Mouse (Mus musculus) CH12.LX (cell line): ENCODE measurements around the gene Hap1. TPM values are rescaled to one million over a fixed set of nuclear protein-coding genes. Genes with fewer than 3 reads are reported as not detected.

Experiments used
- DNase-seq: peaks from one replicate; pipeline ENCODE4 v3.0.0-alpha.2; 2013; ENCODE audit errors: extremely low read depth
- H3K27ac ChIP-seq: 2 replicates; pipeline ENCODE4 v1.5.1; 2012; ENCODE audit warnings: low read depth, mild to moderate bottlenecking, control low read depth, moderate library complexity; ENCODE audit not compliant: insufficient read depth
- H3K27me3 ChIP-seq: replicated peaks from 2 replicates; pipeline ENCODE3; 2012; ENCODE audit warnings: inconsistent platforms
- H3K36me3 ChIP-seq, 2 experiments: replicated peaks in 1 of 2; 2 replicates each; pipeline versions ENCODE3 to v1.6.1; 2012; ENCODE audit warnings: inconsistent platforms in 1 of 2, low read length in 1 of 2, mild to moderate bottlenecking in 1 of 2, mixed read lengths in 1 of 2, moderate library complexity in 1 of 2; ENCODE audit not compliant: control insufficient read depth in 1 of 2, insufficient read depth in 1 of 2
- H3K4me1 ChIP-seq, 2 experiments: 2 replicates each; pipeline ENCODE4 v1.6.1; 2012; ENCODE audit warnings: inconsistent platforms in 1 of 2, moderate library complexity in 1 of 2; ENCODE audit not compliant: insufficient read depth in 2 of 2, control insufficient read depth in 1 of 2
- H3K4me2 ChIP-seq: 2 replicates; pipeline ENCODE4 v1.6.1; 2012; ENCODE audit warnings: low read depth, mild to moderate bottlenecking, control low read depth; ENCODE audit not compliant: poor library complexity, insufficient read depth, severe bottlenecking
- H3K4me3 ChIP-seq, 3 experiments: fragments of 150-350 bp in 1 of 3; sonication (generic) in 1 of 3; replicated peaks in 1 of 3; 2 replicates each; pipeline versions ENCODE3 to v1.5.1; 2011 to 2012; ENCODE audit warnings: low read depth in 2 of 3, low read length in 2 of 3, mild to moderate bottlenecking in 2 of 3, moderate library complexity in 2 of 3, control low read depth in 1 of 3, improper control_type of control experiment in 1 of 3, inconsistent platforms in 1 of 3, mixed read lengths in 1 of 3; ENCODE audit not compliant: poor library complexity in 1 of 3
- H3K79me2 ChIP-seq: replicated peaks from 2 replicates; pipeline ENCODE4 v1.6.1; 2012; ENCODE audit warnings: mild to moderate bottlenecking, moderate library complexity; ENCODE audit not compliant: control insufficient read depth, poor library complexity, insufficient read depth, severe bottlenecking; ENCODE audit errors: extremely low read depth
- H3K9ac ChIP-seq: 2 replicates; pipeline ENCODE4 v1.6.1; 2012; ENCODE audit warnings: low read depth, mild to moderate bottlenecking, control low read depth, moderate library complexity; ENCODE audit not compliant: insufficient read depth
- H3K9me3 ChIP-seq: replicated peaks from 2 replicates; pipeline ENCODE3; 2012; ENCODE audit warnings: low read length, inconsistent platforms, mixed read lengths
- BHLHE40 ChIP-seq: IDR thresholded peaks from 2 replicates; pipeline ENCODE4 v1.6.1; 2011; ENCODE audit warnings: mild to moderate bottlenecking, low read depth, low read length, improper control_type of control experiment
- CHD1 ChIP-seq: IDR thresholded peaks from 2 replicates; pipeline ENCODE4 v1.6.1; 2012; ENCODE audit warnings: low read depth, low read length, improper control_type of control experiment, inconsistent platforms
- CHD2 ChIP-seq: IDR thresholded peaks from 2 replicates; pipeline ENCODE4 v1.6.1; 2011; ENCODE audit warnings: low read length, improper control_type of control experiment
- ELF1 ChIP-seq: IDR thresholded peaks from 2 replicates; pipeline ENCODE4 v1.6.1; 2014; ENCODE audit warnings: low read depth, mild to moderate bottlenecking, inconsistent platforms, low read length, improper control_type of control experiment
- ETS1 ChIP-seq: conservative IDR thresholded peaks from 2 replicates; pipeline ENCODE4 v1.6.1; 2012; ENCODE audit warnings: low read depth, mild to moderate bottlenecking, inconsistent platforms, low read length, improper control_type of control experiment, moderate library complexity
- GABPA ChIP-seq: IDR thresholded peaks from 2 replicates; pipeline ENCODE4 v1.6.1; 2012; ENCODE audit warnings: low read depth, low read length, improper control_type of control experiment, inconsistent platforms; ENCODE audit not compliant: insufficient replicate concordance
- JUN ChIP-seq: IDR thresholded peaks from 2 replicates; pipeline ENCODE4 v1.6.1; 2011; ENCODE audit warnings: low read depth, mild to moderate bottlenecking, low read length, improper control_type of control experiment, moderate library complexity; ENCODE audit not compliant: insufficient read depth
- MAX ChIP-seq: IDR thresholded peaks from 2 replicates; pipeline ENCODE4 v1.6.1; 2011; ENCODE audit warnings: low read length, improper control_type of control experiment
- MEF2A ChIP-seq: IDR thresholded peaks from 2 replicates; pipeline ENCODE4 v1.6.1; 2014; ENCODE audit warnings: low read depth, mild to moderate bottlenecking, inconsistent platforms, low read length, improper control_type of control experiment, borderline replicate concordance
- MYC ChIP-seq: IDR thresholded peaks from 2 replicates; pipeline ENCODE4 v1.6.1; 2011; ENCODE audit warnings: low read depth, mild to moderate bottlenecking, improper control_type of control experiment, low read length
- NRF1 ChIP-seq: IDR thresholded peaks from 2 replicates; pipeline ENCODE4 v1.6.1; 2014; ENCODE audit warnings: low read depth, mild to moderate bottlenecking, inconsistent platforms, low read length, improper control_type of control experiment, moderate library complexity
- POLR2A ChIP-seq: IDR thresholded peaks from 2 replicates; pipeline ENCODE4 v1.6.1; 2011; ENCODE audit warnings: low read depth, mild to moderate bottlenecking, improper control_type of control experiment, low read length
- RCOR1 ChIP-seq: conservative IDR thresholded peaks from 2 replicates; pipeline ENCODE4 v1.6.1; 2012; ENCODE audit warnings: low read depth, mild to moderate bottlenecking, inconsistent platforms, low read length, improper control_type of control experiment
- SMC3 ChIP-seq: IDR thresholded peaks from 2 replicates; pipeline ENCODE4 v1.6.1; 2011; ENCODE audit warnings: low read depth, low read length, improper control_type of control experiment
- TCF12 ChIP-seq: IDR thresholded peaks from 2 replicates; pipeline ENCODE4 v1.6.1; 2014; ENCODE audit warnings: low read depth, mild to moderate bottlenecking, inconsistent platforms, low read length, improper control_type of control experiment
- USF2 ChIP-seq: conservative IDR thresholded peaks from 2 replicates; pipeline ENCODE4 v1.6.1; 2011; ENCODE audit warnings: low read depth, low read length, improper control_type of control experiment
- ZC3H11A ChIP-seq: IDR thresholded peaks from 2 replicates; pipeline ENCODE4 v1.6.1; 2012; ENCODE audit warnings: low read depth, mild to moderate bottlenecking, inconsistent platforms, low read length, improper control_type of control experiment
- dilution Hi-C: fragments of 300-500 bp; cut with MboI; formaldehyde crosslinking; loops from 2 replicates; pipeline ENCODE4 v1.14.3; 2020; ENCODE audit warnings: low sequenced_read_pairs; ENCODE audit not compliant: extremely low pct_unique_long_range_greater_than_20kb, extremely low pct_ligation_motif_present
- in situ Hi-C: fragments of 300-500 bp; cut with MboI; formaldehyde crosslinking; loops from 3 replicates; pipeline ENCODE4 v1.14.3; 2019; ENCODE audit warnings: low sequenced_read_pairs, low pct_ligation_motif_present, low pct_unique_long_range_greater_than_20kb, mixed read lengths
- polyA plus RNA-seq: library from polyadenylated mRNA; unstranded; fragments of >175 nt; gene quantifications from 2 replicates; pipeline ENCODE4 v1.2.1, GENCODE M21; 2012; ENCODE audit warnings: low read depth; ENCODE audit not compliant: insufficient read length
- total RNA-seq, 2 experiments: library from RNA; depleted of rRNA; stranded (reverse); fragments of 300-350 nt in 1 of 2; fragments of >200 nt in 1 of 2; gene quantifications; 2 replicates each; pipeline ENCODE4 v1.2.3; 2012 to 2014

The Hap1 gene
- total and polyA plus RNA-seq, 3 experiments, result 0.34 TPM; not detected in 2

DNA sequence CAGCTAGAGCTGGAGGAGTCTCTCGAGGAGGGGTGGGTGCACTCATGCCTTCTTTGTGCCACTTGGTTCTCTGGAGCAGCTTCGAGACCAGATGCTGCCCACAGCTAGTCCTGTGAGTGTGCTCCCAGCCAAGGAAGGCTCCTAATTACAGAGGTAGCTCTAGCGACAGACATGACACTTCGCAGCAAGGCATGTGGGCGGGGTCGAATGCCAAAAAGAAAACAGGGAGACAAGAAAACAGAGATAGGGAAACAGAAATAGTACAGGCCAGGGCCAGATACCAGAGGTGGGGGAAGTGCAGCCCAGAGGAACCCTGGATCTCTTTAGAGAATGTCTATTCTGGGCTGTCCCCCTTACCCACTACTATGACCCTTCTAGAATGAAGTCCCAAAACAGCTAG, 46.3 kb upstream of the Hap1 start:
- H3K36me3 ChIP-seq, result no peaks in the 10 kb centered on the region
- H3K27ac ChIP-seq, result no peak overlapping the region
- H3K4me1 ChIP-seq, result peaks cover 2 to 15% of the 10 kb centered on the region in 2 experiments; a peak in 3 of 4 replicates
- dilution Hi-C loops (no loop called here), in situ Hi-C loops (no loop called here)
- H3K79me2 ChIP-seq, result no peaks in the 10 kb centered on the region
- no peak overlapping the region for H3K4me3 ChIP-seq
- peaks cover 78% of the 10 kb centered on the region for H3K27me3 ChIP-seq
- TF ChIP-seq NRF1, result no peak
- no peak for TF ChIP-seq TCF12
- H3K4me2 ChIP-seq, result no peak overlapping the region
- DNase-seq, result no peak
- no peaks in the 10 kb centered on the region for H3K9me3 ChIP-seq
- no peak overlapping the region for H3K9ac ChIP-seq

DNA sequence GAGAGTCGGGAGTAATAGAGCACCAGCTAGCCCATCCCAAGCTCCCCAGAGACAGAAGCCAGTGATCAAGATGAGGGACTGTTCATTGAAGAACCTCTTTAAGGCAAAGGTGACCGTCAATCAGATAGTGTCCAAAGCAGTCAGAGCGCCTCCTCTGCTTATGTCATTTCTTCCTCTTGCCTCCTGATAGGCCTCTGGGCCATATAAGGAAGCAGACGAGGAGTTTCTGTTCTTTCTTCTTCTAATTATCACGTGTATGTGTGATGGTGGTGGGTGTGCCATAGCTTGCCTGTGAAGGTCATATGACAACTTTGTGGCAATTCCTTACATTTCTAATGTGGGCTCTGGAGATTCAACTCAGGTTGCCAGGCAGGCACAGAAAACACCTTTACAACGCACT, 44.9 kb upstream of the Hap1 start:
- dilution Hi-C loops (no loop called here), in situ Hi-C loops (no loop called here)
- Histone ChIP-seq H3K27ac (no peak overlapping the region), H3K27me3 (peaks cover 80% of the 10 kb centered on the region), H3K36me3 (no peaks in the 10 kb centered on the region), H3K4me3 (no peak overlapping the region), H3K9ac (no peak overlapping the region), H3K4me2 (no peak overlapping the region), H3K9me3 (no peaks in the 10 kb centered on the region), H3K79me2 (no peaks in the 10 kb centered on the region), H3K4me1 (peaks cover 8 to 25% of the 10 kb centered on the region in 2 experiments)
- TF ChIP-seq BHLHE40, result peak; percentile 79
- TF ChIP-seq ELF1, result 0 out of 2 replicates have a peak, but pooled peaks have one; percentile 8
- no peak for TF ChIP-seq POLR2A
- peak; percentile 32 for DNase-seq

DNA sequence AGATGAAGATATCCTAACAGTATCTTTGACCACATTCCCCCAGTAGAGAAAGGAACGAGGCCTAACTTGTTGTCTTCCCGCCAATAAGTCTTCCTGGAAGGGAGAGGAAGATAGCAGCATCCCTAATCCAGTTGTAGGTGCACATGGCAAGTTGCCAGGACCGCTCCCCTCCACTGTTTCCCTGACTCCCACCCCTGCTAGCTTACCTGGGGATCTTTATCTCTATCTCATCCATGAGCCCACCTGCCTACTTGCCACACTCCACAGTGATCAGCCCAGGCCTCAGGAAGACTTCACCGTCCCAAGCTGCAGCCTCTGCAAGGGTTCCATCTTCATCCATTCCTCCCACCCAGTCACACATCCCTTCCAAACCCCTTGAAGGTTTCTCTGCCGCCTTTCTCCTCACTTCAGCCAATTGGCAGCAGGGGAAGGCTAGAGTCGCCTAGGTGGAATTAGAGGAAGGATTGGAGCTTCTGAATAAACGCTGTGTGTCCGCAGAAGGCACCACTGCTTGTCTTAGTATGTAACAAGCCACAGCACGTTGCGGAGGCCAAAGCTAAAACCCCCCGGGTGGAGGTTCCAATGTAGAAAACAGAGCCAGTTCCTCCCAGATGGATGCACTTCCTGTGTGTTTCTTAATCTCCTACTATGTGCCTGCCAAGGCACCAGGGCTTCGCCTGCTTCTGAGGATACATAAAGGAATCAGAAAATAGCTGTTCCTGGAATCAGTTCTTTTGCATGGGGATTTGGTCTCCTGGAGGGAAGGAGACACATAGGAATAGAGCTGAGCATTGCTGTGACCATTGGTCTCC, 44.0 kb upstream of the Hap1 start:
- Histone ChIP-seq H3K9ac (no peak overlapping the region), H3K79me2 (no peaks in the 10 kb centered on the region), H3K4me2 (no peak overlapping the region), H3K27ac (no peak overlapping the region), H3K27me3 (peaks cover 87% of the 10 kb centered on the region), H3K4me1 (peaks cover 13 to 25% of the 10 kb centered on the region in 2 experiments), H3K36me3 (no peaks in the 10 kb centered on the region), H3K9me3 (no peaks in the 10 kb centered on the region), H3K4me3 (no peak overlapping the region)
- TF ChIP-seq ETS1 (no peak), BHLHE40 (no peak), MEF2A (no peak), CHD1 (no peak), CHD2 (no peak), USF2 (no peak), MYC (no peak), SMC3 (no peak), GABPA (no peak), RCOR1 (no peak), JUN (no peak), NRF1 (no peak), ZC3H11A (no peak), MAX (no peak), TCF12 (no peak)
- in situ Hi-C loops (no loop called here), dilution Hi-C loops (no loop called here)
- no peak for DNase-seq
